Mouse (Mus musculus) lung, postnatal 0 days (tissue): ENCODE results near the gene 5330417H12Rik. TPM values are rescaled to one million over a fixed set of nuclear protein-coding genes. Genes with fewer than 3 reads are reported as not detected.

Source experiments
- ATAC-seq: fragments of 200-750 bp; cut with Nextera tagmentation; 2 replicates; pipeline ENCODE4 v1.8.0; 2017; ENCODE audit warnings: moderate library complexity
- DNase-seq: peaks from one replicate; pipeline ENCODE4 v3.0.0-alpha.2; 2016; ENCODE audit warnings: low spot score
- H3K27ac ChIP-seq: fragments of 300-500 bp; sonication (generic); 2 replicates; pipeline ENCODE4 v1.5.1; 2014; ENCODE audit warnings: antibody characterized with exemption, mild to moderate bottlenecking, low read length, mixed read lengths
- H3K27me3 ChIP-seq: fragments of 300-500 bp; sonication (generic); replicated peaks from 2 replicates; pipeline ENCODE4 v1.6.1; 2014; ENCODE audit warnings: low read length, mixed read lengths; ENCODE audit not compliant: insufficient read depth
- H3K36me3 ChIP-seq: fragments of 300-500 bp; sonication (generic); 2 replicates; pipeline ENCODE4 v1.6.1; 2014; ENCODE audit warnings: low read length, mixed read lengths; ENCODE audit not compliant: insufficient read depth
- H3K4me1 ChIP-seq: fragments of 300-500 bp; sonication (generic); 2 replicates; pipeline ENCODE4 v1.6.1; 2014; ENCODE audit warnings: antibody characterized with exemption, low read depth, low read length, mixed read lengths; ENCODE audit not compliant: insufficient read depth
- H3K4me2 ChIP-seq: fragments of 300-500 bp; sonication (generic); replicated peaks from 2 replicates; pipeline ENCODE4 v1.6.1; 2014; ENCODE audit warnings: low read depth, mild to moderate bottlenecking, low read length, moderate library complexity, mixed read lengths
- H3K4me3 ChIP-seq: fragments of 300-500 bp; sonication (generic); 2 replicates; pipeline ENCODE4 v1.5.1; 2014; ENCODE audit warnings: low read depth, low read length
- H3K9ac ChIP-seq: fragments of 300-500 bp; sonication (generic); replicated peaks from 2 replicates; pipeline ENCODE4 v1.6.1; 2014; ENCODE audit warnings: low read depth, mild to moderate bottlenecking
- H3K9me3 ChIP-seq: fragments of 300-500 bp; sonication (generic); 2 replicates; pipeline ENCODE4 v1.6.1; 2016; ENCODE audit warnings: low read length, mixed read lengths
- CTCF ChIP-seq: IDR thresholded peaks from 2 replicates; pipeline ENCODE4 v1.5.1; 2016; ENCODE audit warnings: antibody characterized with exemption, mild to moderate bottlenecking
- EP300 ChIP-seq: IDR thresholded peaks from 2 replicates; pipeline ENCODE4 v1.6.1; 2016; ENCODE audit warnings: antibody characterized with exemption, mild to moderate bottlenecking, control low read depth
- WGBS: fragments of 180-500 bp; shearing (Covaris S2); extraction: QIAGEN DNeasy Blood & Tissue Kit; methylation state at CpG from one replicate; pipeline ENCODE4 v1.1.7; 2014; 5-methylcytosine and 5-hydroxymethylcytosine counted together
- polyA plus RNA-seq: library from polyadenylated mRNA; unstranded; fragments of >200 nt; fragmentation: Nextera tagmentation; extraction: Ambion mirVana; gene quantifications from 2 replicates; pipeline ENCODE4 v1.2.1, GENCODE M21; 2015

The 5330417H12Rik gene
- polyA plus RNA-seq, 1 experiment from 2014 or later = not detected

GRCm38 (mm10) chr7:107656451-107656850, 31.5 kb upstream of the 5330417H12Rik start:
- Histone ChIP-seq H3K9ac (no peak overlapping the region), H3K27ac (no peak overlapping the region), H3K4me1 (no peaks in the 10 kb centered on the region), H3K4me3 (no peak overlapping the region), H3K9me3 (no peaks in the 10 kb centered on the region), H3K4me2 (no peak overlapping the region), H3K36me3 (no peaks in the 10 kb centered on the region), H3K27me3 (no peaks in the 10 kb centered on the region)
- ATAC-seq (no peak), DNase-seq (no peak)
- WGBS = 65% methylated on average over 6 of the region's 6 CpGs
- no peak for TF ChIP-seq EP300
- TF ChIP-seq CTCF = no peak

GRCm38 (mm10) chr7:107651821-107652220, 26.9 kb upstream of the 5330417H12Rik start:
- H3K9ac ChIP-seq = no peak overlapping the region
- no peak overlapping the region for H3K27ac ChIP-seq
- no peaks in the 10 kb centered on the region for H3K4me1 ChIP-seq
- no peaks in the 10 kb centered on the region for H3K27me3 ChIP-seq
- H3K4me2 ChIP-seq = no peak overlapping the region
- ATAC-seq = no peak
- no peak for DNase-seq
- H3K9me3 ChIP-seq = no peaks in the 10 kb centered on the region
- no peak overlapping the region for H3K4me3 ChIP-seq
- H3K36me3 ChIP-seq = no peaks in the 10 kb centered on the region
- TF ChIP-seq CTCF (no peak), EP300 (no peak)
- 38% methylated on average over 1 of the region's 1 CpGs for WGBS

- ATAC-seq (no peak), DNase-seq (no peak)
- Histone ChIP-seq H3K27me3 (no peaks in the 10 kb centered on the region), H3K4me3 (no peak overlapping the region), H3K4me2 (no peak overlapping the region), H3K4me1 (no peaks in the 10 kb centered on the region), H3K27ac (no peak overlapping the region), H3K9ac (no peak overlapping the region), H3K36me3 (no peaks in the 10 kb centered on the region), H3K9me3 (no peaks in the 10 kb centered on the region)
- 75% methylated on average over 7 of the region's 7 CpGs for WGBS
- no peak for TF ChIP-seq EP300
- peak; percentile 38; the same call in 1 of the 2 replicates for TF ChIP-seq CTCF
Observed at GRCm38 (mm10) chr7:107649990-107650389, 25.0 kb upstream of the 5330417H12Rik start.

- no peak overlapping the region for H3K9ac ChIP-seq
- WGBS = 76% methylated on average over 12 of the region's 12 CpGs
- no peak for ATAC-seq
Observed at GRCm38 (mm10) chr7:107648937-107649688, 24.2 kb upstream of the 5330417H12Rik start.

GRCm38 (mm10) chr7:107644987-107645386, 20.0 kb upstream of the 5330417H12Rik start:
- TF ChIP-seq EP300 = no peak
- TF ChIP-seq CTCF = peak; percentile 23
- Histone ChIP-seq H3K27ac (no peak overlapping the region), H3K36me3 (no peaks in the 10 kb centered on the region), H3K4me2 (no peak overlapping the region), H3K4me3 (no peak overlapping the region), H3K9ac (no peak overlapping the region), H3K27me3 (no peaks in the 10 kb centered on the region), H3K4me1 (no peaks in the 10 kb centered on the region), H3K9me3 (no peaks in the 10 kb centered on the region)
- DNase-seq (no peak), ATAC-seq (no peak)
- 89% methylated on average over 2 of the region's 2 CpGs for WGBS

More at GRCm38 (mm10) chr7:107648937-107649688, 24.2 kb upstream of the 5330417H12Rik start:
- Histone ChIP-seq H3K36me3 (no peaks in the 10 kb centered on the region), H3K27me3 (no peaks in the 10 kb centered on the region), H3K4me3 (no peak overlapping the region), H3K27ac (no peak overlapping the region), H3K4me2 (no peak overlapping the region), H3K9me3 (no peaks in the 10 kb centered on the region), H3K4me1 (no peaks in the 10 kb centered on the region)
- DNase-seq = no peak
- no peak for TF ChIP-seq EP300
- no peak for TF ChIP-seq CTCF

- Histone ChIP-seq H3K9ac (no peak overlapping the region), H3K27ac (no peak overlapping the region), H3K36me3 (no peaks in the 10 kb centered on the region), H3K27me3 (no peaks in the 10 kb centered on the region), H3K4me2 (no peak overlapping the region), H3K4me3 (no peak overlapping the region), H3K9me3 (no peaks in the 10 kb centered on the region), H3K4me1 (no peaks in the 10 kb centered on the region)
- no peak for DNase-seq
- no peak for TF ChIP-seq CTCF
- TF ChIP-seq EP300 = no peak
- 58% methylated on average over 7 of the region's 7 CpGs for WGBS
- ATAC-seq = no peak
Observed at GRCm38 (mm10) chr7:107642586-107643275, 17.8 kb upstream of the 5330417H12Rik start.
